Mouse (Mus musculus) lung, embryonic 16.5 days (tissue): ENCODE data around the gene Dennd2d. TPM values are rescaled to one million over a fixed set of nuclear protein-coding genes. Genes with fewer than 3 reads are reported as not detected.

Experiments used
- ATAC-seq: fragments of 200-750 bp; cut with Nextera tagmentation; 2 replicates; pipeline ENCODE4 v1.8.0; 2017; ENCODE audit warnings: low read depth, mild to moderate bottlenecking, moderate library complexity
- H3K27ac ChIP-seq: fragments of 300-500 bp; sonication (generic); 2 replicates; pipeline ENCODE4 v1.5.1; 2014; ENCODE audit warnings: mild to moderate bottlenecking, control low read depth, low read length
- H3K27me3 ChIP-seq: fragments of 300-500 bp; sonication (generic); 2 replicates; pipeline ENCODE4 v1.6.1; 2014; ENCODE audit warnings: low read depth, low read length, mixed read lengths; ENCODE audit not compliant: control insufficient read depth, insufficient read depth
- H3K36me3 ChIP-seq: fragments of 300-500 bp; sonication (generic); 2 replicates; pipeline ENCODE4 v1.6.1; 2014; ENCODE audit warnings: low read length; ENCODE audit not compliant: control insufficient read depth, insufficient read depth
- H3K4me1 ChIP-seq: fragments of 300-500 bp; sonication (generic); replicated peaks from 2 replicates; pipeline ENCODE4 v1.6.1; 2014; ENCODE audit warnings: low read length, mixed read lengths; ENCODE audit not compliant: control insufficient read depth, insufficient read depth
- H3K4me2 ChIP-seq: fragments of 300-500 bp; sonication (generic); 2 replicates; pipeline ENCODE4 v1.6.1; 2014; ENCODE audit warnings: low read depth, low read length, control low read depth
- H3K4me3 ChIP-seq: fragments of 300-500 bp; sonication (generic); 2 replicates; pipeline ENCODE4 v1.5.1; 2014; ENCODE audit warnings: mild to moderate bottlenecking, low read length, control low read depth
- H3K9ac ChIP-seq: fragments of 300-500 bp; sonication (generic); 2 replicates; pipeline ENCODE4 v1.6.1; 2014; ENCODE audit warnings: low read length, control low read depth
- H3K9me3 ChIP-seq: fragments of 300-500 bp; sonication (generic); 2 replicates; pipeline ENCODE4 v1.6.1; 2016; ENCODE audit warnings: low read length; ENCODE audit not compliant: control insufficient read depth
- WGBS: fragments of 180-500 bp; shearing (Covaris S2); extraction: QIAGEN DNeasy Blood & Tissue Kit; methylation state at CpG from one replicate; pipeline ENCODE4 v1.1.7; 2014; 5-methylcytosine and 5-hydroxymethylcytosine counted together
- polyA plus RNA-seq: library from polyadenylated mRNA; unstranded; fragments of >200 nt; fragmentation: Nextera tagmentation; extraction: Ambion mirVana; gene quantifications from 2 replicates; pipeline ENCODE4 v1.2.1, GENCODE M21; 2015

The Dennd2d gene
- polyA plus RNA-seq: 14.8 and 17.0 TPM in 2 replicates

DNA sequence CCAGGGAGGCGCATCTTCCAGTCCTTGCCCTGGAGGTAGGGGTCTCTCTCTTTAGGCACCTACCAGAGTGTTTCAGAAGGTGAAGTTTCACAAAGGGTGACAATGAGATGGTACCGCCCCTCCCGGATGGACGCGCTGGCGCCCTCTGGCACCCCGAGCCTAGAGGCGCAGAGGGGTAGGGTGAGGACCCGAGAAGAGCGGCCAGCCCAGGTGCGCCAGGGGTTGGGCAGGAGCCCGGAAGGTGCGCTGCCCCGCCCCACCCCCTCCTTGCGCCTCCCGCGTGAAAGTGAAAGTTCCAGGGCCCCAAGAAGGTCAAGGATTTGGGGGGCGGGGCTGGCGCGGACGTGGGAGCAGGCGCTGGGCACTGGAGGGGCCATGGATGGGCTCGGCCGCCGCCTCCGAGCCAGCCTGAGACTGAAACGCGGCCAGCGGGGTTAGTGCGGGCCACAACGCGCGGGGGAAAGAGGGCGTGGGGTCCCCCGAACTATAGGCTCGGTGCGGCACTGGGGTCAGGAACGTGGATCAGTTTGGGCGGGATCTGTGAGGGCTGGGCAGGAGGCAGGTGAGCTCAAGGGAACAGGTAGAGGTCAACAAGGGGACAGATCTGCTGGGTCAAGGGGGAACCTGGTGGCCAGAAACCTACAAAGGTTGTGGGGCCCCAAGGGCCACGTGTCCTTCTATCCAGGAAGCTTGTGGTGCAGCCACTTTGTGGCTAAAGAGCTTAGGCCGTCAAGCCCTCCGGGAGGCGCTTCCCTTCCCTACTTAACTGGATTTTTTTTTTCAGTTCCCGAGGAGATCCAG, at the start of gene Dennd2d:
Gene Dennd2d, plus strand, starts transcription at position 125 of the 801 bp plus-strand sequence.
- 2% methylated on average over 44 of the region's 44 CpGs for WGBS
- Histone ChIP-seq H3K4me2 (peak within 1 kb of the TSS; percentile 86), H3K9me3 (no peaks in the 10 kb centered on the region), H3K4me3 (peak within 1 kb of the TSS; percentile 69), H3K4me1 (peaks cover 10% of the 10 kb centered on the region), H3K27ac (peak within 1 kb of the TSS; percentile 52), H3K9ac (peak within 1 kb of the TSS; percentile 81), H3K27me3 (no peaks in the 10 kb centered on the region), H3K36me3 (no peaks in the 10 kb centered on the region)
- ATAC-seq: peak; percentile 92

DNA sequence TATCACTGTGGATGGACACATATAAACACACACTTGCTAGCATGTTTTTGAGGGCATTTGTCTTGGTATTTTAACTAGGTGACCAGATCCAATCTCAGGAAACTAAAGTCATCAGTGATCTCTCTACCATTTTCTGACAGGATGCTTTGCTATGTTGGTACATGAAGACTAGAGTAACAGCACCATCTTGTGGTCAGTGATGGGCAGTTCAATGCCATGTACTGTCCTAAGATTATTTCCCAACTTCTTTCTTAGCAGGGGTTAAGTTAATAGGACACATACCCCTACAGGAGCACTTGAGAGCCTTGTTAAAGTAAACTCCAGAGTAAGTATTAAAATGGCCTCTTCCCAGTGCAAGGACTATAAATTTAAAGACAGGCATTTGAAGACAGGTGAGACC, 33.6 kb upstream of the Dennd2d start:
- H3K27ac ChIP-seq: no peak overlapping the region
- no peaks in the 10 kb centered on the region for H3K4me1 ChIP-seq
- no peak overlapping the region for H3K4me3 ChIP-seq
- H3K9me3 ChIP-seq: no peaks in the 10 kb centered on the region
- H3K36me3 ChIP-seq: no peaks in the 10 kb centered on the region
- H3K9ac ChIP-seq: no peak overlapping the region
- H3K27me3 ChIP-seq: no peaks in the 10 kb centered on the region
- no peak overlapping the region for H3K4me2 ChIP-seq
- ATAC-seq: peak; percentile 71; the same call in 1 of the 2 replicates

DNA sequence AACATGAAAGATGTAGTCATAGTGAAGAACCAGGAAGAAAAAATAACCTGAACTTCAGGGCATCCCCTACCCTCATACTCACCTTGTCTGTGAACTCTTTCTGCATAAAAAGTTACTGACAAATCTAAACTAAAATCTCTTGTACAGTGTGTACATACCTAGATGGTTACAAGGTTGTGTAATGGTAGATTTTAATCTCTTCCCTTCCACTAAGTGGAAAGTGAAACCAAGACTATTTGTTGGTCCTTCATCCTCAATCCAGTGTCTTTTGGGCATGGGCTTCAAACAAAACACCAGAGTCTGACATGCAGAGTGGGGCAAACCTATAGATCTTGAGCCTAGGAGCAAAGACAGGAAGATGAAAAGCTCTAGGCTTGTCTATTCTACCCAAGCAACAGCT, 33.2 kb upstream of the Dennd2d start:
- no peaks in the 10 kb centered on the region for H3K4me1 ChIP-seq
- no peaks in the 10 kb centered on the region for H3K27me3 ChIP-seq
- no peak overlapping the region for H3K4me2 ChIP-seq
- ATAC-seq: no peak
- no peak overlapping the region for H3K4me3 ChIP-seq
- no peaks in the 10 kb centered on the region for H3K9me3 ChIP-seq
- no peak overlapping the region for H3K27ac ChIP-seq
- H3K36me3 ChIP-seq: no peaks in the 10 kb centered on the region
- no peak overlapping the region for H3K9ac ChIP-seq

DNA sequence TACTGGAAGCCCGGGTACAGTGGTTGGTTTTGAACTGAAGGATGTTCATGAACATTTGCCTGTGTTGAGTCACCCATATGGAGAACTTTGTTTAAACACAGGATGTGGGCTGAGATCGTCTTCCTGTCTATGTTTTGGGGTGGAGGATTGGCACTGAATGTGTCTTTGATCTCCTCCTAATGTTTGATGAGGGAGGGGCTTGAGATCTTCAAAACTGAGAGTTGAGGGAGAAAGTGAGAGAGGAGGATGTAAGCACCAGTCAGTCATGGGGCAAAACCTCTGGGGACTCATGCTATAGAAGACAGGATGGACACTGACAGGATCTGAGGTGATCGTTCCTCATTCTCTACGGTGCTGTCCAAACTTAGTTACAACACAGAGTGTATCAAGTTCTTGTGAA, 32.6 kb upstream of the Dennd2d start:
- Histone ChIP-seq H3K27ac (no peak overlapping the region), H3K36me3 (no peaks in the 10 kb centered on the region), H3K9ac (no peak overlapping the region), H3K4me3 (no peak overlapping the region), H3K4me2 (no peak overlapping the region), H3K4me1 (no peaks in the 10 kb centered on the region), H3K27me3 (no peaks in the 10 kb centered on the region), H3K9me3 (no peaks in the 10 kb centered on the region)
- 53% methylated on average over 4 of the region's 4 CpGs for WGBS
- no peak for ATAC-seq

DNA sequence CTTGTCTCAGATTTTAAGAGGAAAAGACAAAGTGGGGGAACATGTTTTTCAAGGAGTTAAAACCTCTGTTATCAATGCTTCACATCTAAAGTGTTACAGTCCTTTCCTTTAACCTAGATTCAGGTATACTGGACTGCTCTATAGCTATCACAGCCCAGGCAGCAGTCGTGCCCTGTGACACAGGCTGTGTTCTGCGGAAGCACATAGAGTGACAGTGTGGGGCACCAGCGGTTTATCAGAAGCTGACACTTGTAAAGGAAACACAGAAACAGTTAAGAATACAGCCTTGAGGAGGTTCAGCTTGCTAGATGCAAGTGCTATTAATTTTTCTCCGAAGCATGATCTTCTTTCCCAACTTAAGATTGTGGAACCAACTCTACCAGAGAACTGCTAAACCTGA, 29.6 kb upstream of the Dennd2d start:
- no peak for ATAC-seq
- no peak overlapping the region for H3K4me3 ChIP-seq
- H3K27me3 ChIP-seq: no peaks in the 10 kb centered on the region
- no peaks in the 10 kb centered on the region for H3K9me3 ChIP-seq
- H3K27ac ChIP-seq: no peak overlapping the region
- no peaks in the 10 kb centered on the region for H3K4me1 ChIP-seq
- 64% methylated on average over 4 of the region's 4 CpGs for WGBS
- no peaks in the 10 kb centered on the region for H3K36me3 ChIP-seq
- H3K4me2 ChIP-seq: no peak overlapping the region
- H3K9ac ChIP-seq: no peak overlapping the region

DNA sequence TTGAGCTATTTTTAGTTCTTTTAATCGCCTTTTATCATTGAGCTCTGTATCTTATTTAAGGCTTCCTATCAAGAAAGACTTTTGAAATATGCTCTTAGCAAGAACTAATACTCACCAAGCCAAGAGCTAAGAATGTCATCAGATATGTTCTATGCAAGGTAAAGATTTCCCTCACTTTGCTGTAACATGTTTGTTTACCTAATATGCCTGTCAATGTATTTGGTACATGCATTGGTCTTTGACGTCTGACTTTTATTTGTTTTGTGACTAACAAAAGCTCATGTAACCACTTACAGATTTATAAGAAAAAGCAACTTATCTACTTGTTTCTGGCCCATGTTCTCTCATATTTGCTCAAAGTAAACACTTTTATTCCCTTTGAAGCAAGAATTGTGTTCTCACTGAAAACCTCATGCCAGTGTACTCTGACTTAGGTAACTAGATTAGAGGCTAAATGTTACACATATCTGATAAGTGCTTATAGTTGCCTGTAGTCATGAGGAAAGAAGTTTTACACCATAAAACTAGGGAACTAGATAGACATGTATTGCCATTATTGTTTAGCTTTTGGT, 24.8 kb upstream of the Dennd2d start:
- no peak for ATAC-seq
- WGBS: 60% methylated on average over 2 of the region's 2 CpGs
- Histone ChIP-seq H3K4me3 (no peak overlapping the region), H3K36me3 (no peaks in the 10 kb centered on the region), H3K9me3 (no peaks in the 10 kb centered on the region), H3K9ac (no peak overlapping the region), H3K4me2 (no peak overlapping the region), H3K4me1 (no peaks in the 10 kb centered on the region), H3K27me3 (no peaks in the 10 kb centered on the region), H3K27ac (no peak overlapping the region)

DNA sequence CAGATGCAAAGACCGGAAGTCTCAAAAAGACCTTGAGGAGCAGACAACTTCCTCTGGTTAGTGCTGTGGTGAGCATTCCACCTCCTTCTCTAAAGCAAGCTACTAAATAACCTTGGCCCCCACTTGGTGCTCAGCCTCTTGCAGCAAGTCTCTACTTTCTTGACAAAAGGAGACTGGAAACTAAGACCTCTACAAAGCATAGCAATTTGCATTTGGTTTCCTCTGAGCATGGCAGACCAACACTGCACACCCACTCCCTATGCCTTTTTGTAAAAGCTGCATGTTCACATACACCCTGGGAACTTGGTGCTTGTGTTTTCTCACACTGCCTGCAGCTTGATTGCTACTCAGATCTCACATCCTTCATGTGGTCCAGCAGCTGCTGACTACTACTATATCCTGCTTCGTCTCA, 20.1 kb upstream of the Dennd2d start:
- H3K36me3 ChIP-seq: no peaks in the 10 kb centered on the region
- H3K9me3 ChIP-seq: no peaks in the 10 kb centered on the region
- H3K27ac ChIP-seq: no peak overlapping the region
- no peak for ATAC-seq
- no peak overlapping the region for H3K4me2 ChIP-seq
- no peaks in the 10 kb centered on the region for H3K4me1 ChIP-seq
- no peak overlapping the region for H3K9ac ChIP-seq
- no peaks in the 10 kb centered on the region for H3K27me3 ChIP-seq
- H3K4me3 ChIP-seq: no peak overlapping the region
- 87% methylated on average over 2 of the region's 2 CpGs for WGBS

DNA sequence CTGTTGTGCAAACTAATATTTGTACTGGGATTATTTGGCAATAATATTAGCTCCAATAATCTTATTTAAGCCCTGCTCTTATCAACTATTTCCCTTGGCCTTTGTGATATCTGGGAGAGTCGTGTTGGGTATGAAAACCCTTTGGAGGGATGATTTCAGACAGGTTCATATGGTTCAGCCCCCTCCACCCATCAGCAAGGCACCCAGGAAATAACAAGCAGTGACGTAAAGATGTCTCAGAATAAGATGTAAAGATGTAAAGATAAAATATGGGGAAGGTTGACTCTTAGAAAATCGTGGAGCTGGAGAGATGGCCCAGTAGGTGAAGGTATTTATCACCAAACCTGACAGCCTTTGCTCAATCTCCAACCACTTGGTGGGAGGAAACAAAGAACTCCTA, 19.7 kb upstream of the Dennd2d start:
- Histone ChIP-seq H3K36me3 (no peaks in the 10 kb centered on the region), H3K4me2 (no peak overlapping the region), H3K27ac (no peak overlapping the region), H3K4me1 (no peaks in the 10 kb centered on the region), H3K9me3 (no peaks in the 10 kb centered on the region), H3K27me3 (no peaks in the 10 kb centered on the region), H3K4me3 (no peak overlapping the region), H3K9ac (no peak overlapping the region)
- ATAC-seq: no peak
- 55% methylated on average over 3 of the region's 3 CpGs for WGBS

DNA sequence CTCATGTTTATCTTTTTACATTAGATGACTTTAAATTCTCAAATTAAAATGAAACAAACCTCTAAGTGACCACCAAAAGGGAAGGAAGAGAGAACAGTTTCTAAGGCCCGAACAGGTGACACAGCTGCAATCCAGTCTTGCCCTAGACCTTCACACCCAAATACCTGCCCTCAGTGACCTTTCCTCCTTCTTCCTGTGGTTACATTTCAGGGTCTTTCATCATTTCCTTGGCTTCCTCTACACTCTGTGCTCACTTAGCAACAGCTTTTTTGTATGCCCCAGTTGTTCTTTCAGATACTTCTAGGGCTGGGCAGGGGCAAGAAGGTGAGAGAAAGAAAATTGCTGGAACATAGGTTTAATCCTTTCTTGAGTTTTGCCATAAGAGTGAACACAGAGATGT, 17.5 kb upstream of the Dennd2d start:
- Histone ChIP-seq H3K27ac (no peak overlapping the region), H3K9me3 (no peaks in the 10 kb centered on the region), H3K4me1 (no peaks in the 10 kb centered on the region), H3K4me3 (no peak overlapping the region), H3K27me3 (no peaks in the 10 kb centered on the region), H3K4me2 (no peak overlapping the region), H3K36me3 (no peaks in the 10 kb centered on the region), H3K9ac (no peak overlapping the region)
- no peak for ATAC-seq
- WGBS: 65% methylated on average over 1 of the region's 1 CpGs
